Comparison of ENCODE assay signal across 8 mouse cellular contexts in the genomic region with DNA sequence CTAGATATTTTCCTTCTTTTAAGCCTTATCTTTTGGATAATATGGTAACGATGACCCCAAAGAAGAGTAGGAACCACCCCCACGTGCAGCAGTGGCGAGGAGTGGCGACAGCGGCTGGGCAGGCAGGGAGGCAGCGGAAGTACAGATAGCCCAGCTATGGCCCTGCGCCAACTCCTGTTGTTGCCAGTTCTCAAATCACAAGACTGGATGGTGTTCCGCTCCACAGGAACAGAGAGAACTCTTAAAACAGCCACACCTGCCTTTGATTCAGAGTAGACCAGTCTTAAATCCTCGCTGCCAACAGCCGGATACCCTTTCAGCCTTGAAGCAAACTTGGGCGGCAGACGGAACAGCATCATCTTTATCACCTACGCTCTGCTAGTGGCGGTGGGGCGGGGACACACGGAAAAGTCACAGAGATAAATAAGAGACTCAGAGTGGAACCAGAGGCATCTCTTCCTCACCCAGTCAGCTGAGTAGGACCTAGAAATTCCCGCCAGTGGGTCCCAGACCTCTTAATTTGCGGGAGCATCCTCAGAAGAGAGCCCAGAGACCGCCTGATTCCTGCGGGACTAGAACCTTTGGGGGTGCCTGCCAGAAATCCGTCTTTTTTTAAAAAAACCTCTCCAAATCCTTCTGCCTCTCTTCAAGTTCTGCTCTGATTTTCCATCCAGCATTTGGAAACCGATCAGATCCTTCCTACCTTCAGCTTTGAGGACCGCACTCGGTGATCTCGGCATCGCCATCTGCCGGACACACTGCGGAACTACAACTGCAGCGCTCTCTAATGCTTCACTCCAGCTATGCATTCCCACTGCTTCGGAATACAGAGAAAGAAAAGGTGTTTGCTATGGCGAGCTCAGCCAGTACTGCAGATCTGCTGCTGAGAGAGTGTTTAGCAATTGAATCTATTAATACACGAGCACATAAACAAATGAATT. TPM values are rescaled to one million over a fixed set of nuclear protein-coding genes. Genes with fewer than 3 reads are reported as not detected.
DNase-seq lines count a peak whose midpoint lies in the region; ATAC-seq and TF ChIP-seq lines count a peak whose summit lies in the region.

No protein-coding gene starts in this region.

- TF ChIP-seq POLR2A in bone marrow macrophage, adult 2 months (IDR thresholded peaks at IDR 0.05; ENCODE audit: borderline replicate concordance, low read depth, low read length) = no peak
- no peak; the same call in 1 of the 2 replicates for TF ChIP-seq POLR2A in embryonic fibroblast, embryonic 13.5 days (IDR thresholded peaks at IDR 0.05; ENCODE audit: low read depth, low read length)
- TF ChIP-seq POLR2A in limb, embryonic 14.5 days (IDR thresholded peaks at IDR 0.05; ENCODE audit: borderline replicate concordance, extremely low read depth, insufficient read depth, insufficient read length) = no peak
- TF ChIP-seq POLR2A in spleen, adult 2 months (IDR thresholded peaks at IDR 0.05; ENCODE audit: low read depth, low read length) = no peak

- WGBS in heart, embryonic 10.5 days = 5% methylated on average over 32 of the region's 32 CpGs
- 4% methylated on average over 32 of the region's 32 CpGs for WGBS in kidney, embryonic 14.5 days
- WGBS in limb, embryonic 14.5 days = 6% methylated on average over 32 of the region's 32 CpGs
- WGBS in midbrain, embryonic 16.5 days = 8% methylated on average over 32 of the region's 32 CpGs
- 6% methylated on average over 32 of the region's 32 CpGs for WGBS in spleen, adult 2 months

- peaks cover 11% of the 10 kb centered on the region; the same call in 1 of the 2 replicates for H3K27me3 ChIP-seq in heart, embryonic 10.5 days (ENCODE audit: insufficient read depth, poor library complexity, severe bottlenecking)
- H3K27me3 ChIP-seq in kidney, embryonic 14.5 days (ENCODE audit: control insufficient read depth, insufficient read depth, low read length) = no peaks in the 10 kb centered on the region
- H3K27me3 ChIP-seq in limb, embryonic 14.5 days (ENCODE audit: control insufficient read depth, insufficient read depth, low read length) = no peaks in the 10 kb centered on the region
- H3K27me3 ChIP-seq in midbrain, embryonic 16.5 days (ENCODE audit: control insufficient read depth, insufficient read depth, low read depth, low read length) = peaks cover 9% of the 10 kb centered on the region
- no peaks in the 10 kb centered on the region for H3K27me3 ChIP-seq in spleen, adult 2 months (ENCODE audit: control insufficient read depth, insufficient read depth, low read length)

- peaks cover 35% of the 10 kb centered on the region for H3K4me1 ChIP-seq in bone marrow macrophage, adult 2 months (ENCODE audit: control insufficient read depth, insufficient read depth, low read length)
- H3K4me1 ChIP-seq in embryonic fibroblast, embryonic 13.5 days (ENCODE audit: control insufficient read depth, insufficient read depth, low read length) = peaks cover 5% of the 10 kb centered on the region; the same call in 1 of the 2 replicates
- peaks cover 26% of the 10 kb centered on the region for H3K4me1 ChIP-seq in heart, embryonic 10.5 days
- H3K4me1 ChIP-seq in kidney, embryonic 14.5 days (ENCODE audit: control insufficient read depth, insufficient read depth, low read length) = peaks cover 10% of the 10 kb centered on the region; the same call in 1 of the 2 replicates
- peaks cover 16% of the 10 kb centered on the region for H3K4me1 ChIP-seq in limb, embryonic 14.5 days (ENCODE audit: control insufficient read depth, insufficient read depth, low read length)
- H3K4me1 ChIP-seq in midbrain, embryonic 16.5 days (ENCODE audit: control insufficient read depth, insufficient read depth, low read length) = peaks cover 15% of the 10 kb centered on the region
- no peaks in the 10 kb centered on the region; the same call in 1 of the 2 replicates for H3K4me1 ChIP-seq in spleen, adult 2 months (ENCODE audit: control insufficient read depth, insufficient read depth, insufficient read length)

- ATAC-seq in kidney, embryonic 14.5 days (ENCODE audit: low FRiP score, low TSS enrichment) = no peak
- ATAC-seq in limb, embryonic 14.5 days (ENCODE audit: low FRiP score, low read depth) = peak; percentile 39; the same call in 1 of the 2 replicates
- ATAC-seq in midbrain, embryonic 16.5 days = peak; percentile 52

- H3K4me3 ChIP-seq in bone marrow macrophage, adult 2 months (ENCODE audit: insufficient read depth, low read length) = peak overlapping the region; percentile 42
- peak overlapping the region; percentile 5; the same call in 1 of the 2 replicates for H3K4me3 ChIP-seq in embryonic fibroblast, embryonic 13.5 days (ENCODE audit: insufficient read depth, low read length)
- H3K4me3 ChIP-seq in heart, embryonic 10.5 days = peak overlapping the region; percentile 58
- peak overlapping the region; percentile 20; the same call in 1 of the 2 replicates for H3K4me3 ChIP-seq in kidney, embryonic 14.5 days (ENCODE audit: low read length)
- H3K4me3 ChIP-seq in limb, embryonic 14.5 days (replicated peaks; ENCODE audit: low read length) = peak overlapping the region; percentile 31
- peak overlapping the region; percentile 24 for H3K4me3 ChIP-seq in midbrain, embryonic 16.5 days (ENCODE audit: low read depth, low read length)
- H3K4me3 ChIP-seq in spleen, adult 2 months (ENCODE audit: extremely low read depth, insufficient read depth, insufficient read length) = peak overlapping the region; percentile 33

- peak; percentile 85 for TF ChIP-seq CTCF in bone marrow macrophage, adult 2 months (IDR thresholded peaks at IDR 0.05; ENCODE audit: low read depth, low read length)
- peak; percentile 94 for TF ChIP-seq CTCF in embryonic fibroblast, embryonic 13.5 days (IDR thresholded peaks at IDR 0.05; ENCODE audit: borderline replicate concordance, insufficient read depth, low read length)
- TF ChIP-seq CTCF in spleen, adult 2 months (IDR thresholded peaks at IDR 0.05; ENCODE audit: extremely low read depth, insufficient read depth, insufficient read length, insufficient replicate concordance) = peak; percentile 95

- H3K36me3 ChIP-seq in heart, embryonic 10.5 days = no peaks in the 10 kb centered on the region
- no peaks in the 10 kb centered on the region for H3K36me3 ChIP-seq in kidney, embryonic 14.5 days (ENCODE audit: control insufficient read depth, insufficient read depth, low read length)
- no peaks in the 10 kb centered on the region for H3K36me3 ChIP-seq in limb, embryonic 14.5 days (ENCODE audit: control insufficient read depth, insufficient read depth, low read length)
- no peaks in the 10 kb centered on the region for H3K36me3 ChIP-seq in midbrain, embryonic 16.5 days (ENCODE audit: control insufficient read depth, insufficient read depth, low read length)
- no peaks in the 10 kb centered on the region for H3K36me3 ChIP-seq in spleen, adult 2 months (ENCODE audit: control insufficient read depth, insufficient read depth, low read length)

- no peaks in the 10 kb centered on the region for H3K9me3 ChIP-seq in heart, embryonic 10.5 days
- no peaks in the 10 kb centered on the region for H3K9me3 ChIP-seq in kidney, embryonic 14.5 days (ENCODE audit: control insufficient read depth, low read length)
- no peaks in the 10 kb centered on the region for H3K9me3 ChIP-seq in limb, embryonic 14.5 days (ENCODE audit: control insufficient read depth, low read length)
- H3K9me3 ChIP-seq in midbrain, embryonic 16.5 days (replicated peaks; ENCODE audit: control insufficient read depth, low read length, poor library complexity, severe bottlenecking) = no peaks in the 10 kb centered on the region

- H3K27ac ChIP-seq in bone marrow macrophage, adult 2 months (ENCODE audit: insufficient read depth, low read depth, low read length) = peak overlapping the region; percentile 69
- peak overlapping the region; percentile 96 for H3K27ac ChIP-seq in embryonic fibroblast, embryonic 13.5 days (ENCODE audit: insufficient read depth, low read length)
- H3K27ac ChIP-seq in heart, embryonic 10.5 days = peak overlapping the region; percentile 72
- no peak overlapping the region for H3K27ac ChIP-seq in kidney, embryonic 14.5 days (ENCODE audit: low read depth, low read length)
- H3K27ac ChIP-seq in limb, embryonic 14.5 days (replicated peaks; ENCODE audit: low read depth, low read length) = no peak overlapping the region; the same call in 1 of the 2 replicates
- H3K27ac ChIP-seq in midbrain, embryonic 16.5 days (ENCODE audit: low read length) = no peak overlapping the region
- H3K27ac ChIP-seq in spleen, adult 2 months (ENCODE audit: insufficient read depth, low read length) = peak overlapping the region; percentile 26; the same call in 1 of the 2 replicates

- no peak overlapping the region for H3K9ac ChIP-seq in kidney, embryonic 14.5 days (ENCODE audit: low read depth, low read length)
- H3K9ac ChIP-seq in limb, embryonic 14.5 days (ENCODE audit: low read depth, low read length, severe bottlenecking) = peak overlapping the region; percentile 40; the same call in 1 of the 2 replicates
- H3K9ac ChIP-seq in midbrain, embryonic 16.5 days (ENCODE audit: low read depth, low read length) = peak overlapping the region; percentile 18

- DNase-seq in A20 (ENCODE audit: low read depth, low spot score) = peak; percentile 70
- peak; percentile 89 for DNase-seq in heart, embryonic 10.5 days (ENCODE audit: low spot score)
- peak; percentile 90 for DNase-seq in limb, embryonic 14.5 days (ENCODE audit: low spot score)
- DNase-seq in spleen, adult 2 months (ENCODE audit: low read depth in 1 of 2, low spot score in 2 of 2) = peak; percentile 55 to 76

- H3K4me2 ChIP-seq in kidney, embryonic 14.5 days (replicated peaks; ENCODE audit: low read depth, low read length) = peak overlapping the region; percentile 47
- H3K4me2 ChIP-seq in limb, embryonic 14.5 days (replicated peaks; ENCODE audit: low read depth, low read length, severe bottlenecking) = peak overlapping the region; percentile 68
- peak overlapping the region; percentile 58 for H3K4me2 ChIP-seq in midbrain, embryonic 16.5 days (ENCODE audit: low read length)

RNA-seq across cellular contexts. Expression of a gene that starts 15.8 kb away (rescaled TPM):
- 3,849 and 4,223 TPM in 2 replicates for polyA plus RNA-seq in bone marrow macrophage, adult 2 months (2012; ENCODE audit: insufficient read depth, insufficient read length, missing spikeins)
- polyA plus RNA-seq in embryonic fibroblast, embryonic 13.5 days (2011; ENCODE audit: insufficient read length, low read depth, missing spikeins) = 3,843 and 4,417 TPM in 2 replicates
- polyA plus RNA-seq in heart, embryonic 10.5 days (2016; fragmentation: Nextera tagmentation; extraction: Ambion mirVana) = 737 and 812 TPM in 2 replicates
- 1,151 and 1,339 TPM in 2 replicates for polyA plus RNA-seq in kidney, embryonic 14.5 days (2014; fragmentation: Nextera tagmentation; extraction: Ambion mirVana)
- 2,516 and 2,539 TPM in 2 replicates for polyA plus RNA-seq in limb, embryonic 14.5 days (2012; rRNA removed)
- polyA plus RNA-seq in limb, embryonic 14.5 days (2014; fragmentation: Nextera tagmentation; extraction: Ambion mirVana) = 1,237 and 1,305 TPM in 2 replicates
- polyA plus RNA-seq in midbrain, embryonic 16.5 days (2015; fragmentation: Nextera tagmentation; extraction: Ambion mirVana) = 606 and 643 TPM in 2 replicates
- polyA plus RNA-seq in spleen, adult 2 months (2012; rRNA removed) = 2,392 and 2,473 TPM in 2 replicates

RNA-seq across cellular contexts. Expression of a gene that starts 42.3 kb away (rescaled TPM):
- 26.8 and 33.3 TPM in 2 replicates for polyA plus RNA-seq in bone marrow macrophage, adult 2 months (2012; ENCODE audit: insufficient read depth, insufficient read length, missing spikeins)
- polyA plus RNA-seq in embryonic fibroblast, embryonic 13.5 days (2011; ENCODE audit: insufficient read length, low read depth, missing spikeins) = 22.3 and 23.8 TPM in 2 replicates
- polyA plus RNA-seq in heart, embryonic 10.5 days (2016; fragmentation: Nextera tagmentation; extraction: Ambion mirVana) = 5.2 and 5.8 TPM in 2 replicates
- 8.1 and 9.6 TPM in 2 replicates for polyA plus RNA-seq in kidney, embryonic 14.5 days (2014; fragmentation: Nextera tagmentation; extraction: Ambion mirVana)
- 6.2 and 8.2 TPM in 2 replicates for polyA plus RNA-seq in limb, embryonic 14.5 days (2012; rRNA removed)
- 3.5 and 4.6 TPM in 2 replicates for polyA plus RNA-seq in limb, embryonic 14.5 days (2014; fragmentation: Nextera tagmentation; extraction: Ambion mirVana)
- polyA plus RNA-seq in midbrain, embryonic 16.5 days (2015; fragmentation: Nextera tagmentation; extraction: Ambion mirVana) = 8.9 and 11.0 TPM in 2 replicates
- 6.0 and 8.7 TPM in 2 replicates for polyA plus RNA-seq in spleen, adult 2 months (2012; rRNA removed)

Comparison
In these comparisons a context has a peak if more than half of its experiments do, and no peak if none do; other contexts are left out.
1. H3K27ac ChIP-seq: peak in bone marrow macrophage, adult 2 months (single experiment), embryonic fibroblast, embryonic 13.5 days (single experiment), heart, embryonic 10.5 days (single experiment) and spleen, adult 2 months (single experiment); none in kidney, embryonic 14.5 days (single experiment), limb, embryonic 14.5 days (single experiment) and midbrain, embryonic 16.5 days (single experiment).
2. H3K4me3 ChIP-seq: peak in every context shown above with its lines; median percentile 58 in heart, embryonic 10.5 days; 42 in bone marrow macrophage, adult 2 months; 33 in spleen, adult 2 months; 31 in limb, embryonic 14.5 days; 24 in midbrain, embryonic 16.5 days; 20 in kidney, embryonic 14.5 days; 5 in embryonic fibroblast, embryonic 13.5 days.
3. Peak in every context shown above with its lines, with median percentiles within 50 percentile points of each other: DNase-seq, CTCF ChIP-seq and H3K4me2 ChIP-seq.